Mouse (Mus musculus): ENCODE measurements around the gene Fgf18. TPM values are rescaled to one million over a fixed set of nuclear protein-coding genes. Genes with fewer than 3 reads are reported as not detected.
A peak's percentile ranks its signal among the peaks of the same experiment; 100 is the strongest.

Fgf18 gene
- polyA plus RNA-seq, 1 experiment from 2014 or later = 1.8 TPM

- no peak overlapping the region for H3K9ac ChIP-seq (ENCODE audit: low read length)
- H3K27ac ChIP-seq (ENCODE audit: low read length) = no peak overlapping the region
- H3K36me3 ChIP-seq (ENCODE audit: control insufficient read depth, insufficient read depth, low read length) = peaks cover 19% of the 10 kb centered on the region
- no peak overlapping the region for H3K4me2 ChIP-seq (ENCODE audit: low read depth, low read length)
- H3K4me3 ChIP-seq (replicated peaks; ENCODE audit: low read length) = no peak overlapping the region
- WGBS = 86% methylated on average over 3 of the region's 3 CpGs
- no peaks in the 10 kb centered on the region for H3K9me3 ChIP-seq (replicated peaks; ENCODE audit: control insufficient read depth, low read length)
- H3K4me1 ChIP-seq (ENCODE audit: control insufficient read depth, insufficient read depth, low read length) = peaks cover 1% of the 10 kb centered on the region; the same call in 1 of the 2 replicates
- ATAC-seq (ENCODE audit: insufficient read depth, low FRiP score) = no peak
- no peaks in the 10 kb centered on the region for H3K27me3 ChIP-seq (ENCODE audit: control insufficient read depth, insufficient read depth, low read length)
These were observed 7.3 kb upstream of the Fgf18 start for GRCm38 (mm10) chr11:33154459-33154858.

- no peaks in the 10 kb centered on the region for H3K27me3 ChIP-seq (ENCODE audit: control insufficient read depth, insufficient read depth, low read length)
- WGBS = 96% methylated on average over 1 of the region's 1 CpGs
- H3K4me2 ChIP-seq (ENCODE audit: low read depth, low read length) = no peak overlapping the region
- no peak overlapping the region for H3K9ac ChIP-seq (ENCODE audit: low read length)
- H3K4me3 ChIP-seq (replicated peaks; ENCODE audit: low read length) = no peak overlapping the region
- no peak overlapping the region for H3K27ac ChIP-seq (ENCODE audit: low read length)
- H3K9me3 ChIP-seq (replicated peaks; ENCODE audit: control insufficient read depth, low read length) = no peaks in the 10 kb centered on the region
- H3K4me1 ChIP-seq (ENCODE audit: control insufficient read depth, insufficient read depth, low read length) = peaks cover 5% of the 10 kb centered on the region; the same call in 1 of the 2 replicates
- peaks cover 16% of the 10 kb centered on the region for H3K36me3 ChIP-seq (ENCODE audit: control insufficient read depth, insufficient read depth, low read length)
- ATAC-seq (ENCODE audit: insufficient read depth, low FRiP score) = no peak
These were observed 5.8 kb upstream of the Fgf18 start for GRCm38 (mm10) chr11:33152997-33153396.

DNA sequence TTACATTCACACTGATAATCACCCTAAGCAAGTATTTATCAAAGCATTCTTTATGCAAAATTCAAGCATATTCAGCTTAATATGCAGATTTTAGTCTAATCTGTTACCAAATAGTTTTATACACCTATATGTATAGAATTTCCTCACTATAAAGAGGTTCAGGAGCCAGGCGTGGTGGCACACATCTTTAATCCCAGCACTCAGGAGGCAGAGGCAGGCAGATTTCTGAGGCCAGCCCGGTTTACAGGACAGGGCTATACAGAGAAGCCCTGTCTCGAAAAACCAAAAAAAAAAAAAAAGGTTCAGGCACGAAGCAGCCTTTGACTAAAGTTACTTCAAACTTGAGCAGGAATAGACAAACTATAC lies 4.6 kb upstream of the Fgf18 start:
- Histone ChIP-seq H3K4me3 (replicated peaks; ENCODE audit: low read length) (no peak overlapping the region), H3K4me2 (ENCODE audit: low read depth, low read length) (no peak overlapping the region), H3K4me1 (ENCODE audit: control insufficient read depth, insufficient read depth, low read length) (peaks cover 10% of the 10 kb centered on the region; the same call in 1 of the 2 replicates), H3K9me3 (replicated peaks; ENCODE audit: control insufficient read depth, low read length) (no peaks in the 10 kb centered on the region), H3K27ac (ENCODE audit: low read length) (no peak overlapping the region), H3K27me3 (ENCODE audit: control insufficient read depth, insufficient read depth, low read length) (peaks cover 4% of the 10 kb centered on the region; the same call in 1 of the 2 replicates), H3K36me3 (ENCODE audit: control insufficient read depth, insufficient read depth, low read length) (peaks cover 13% of the 10 kb centered on the region), H3K9ac (ENCODE audit: low read length) (no peak overlapping the region)
- 76% methylated on average over 4 of the region's 4 CpGs for WGBS
- ATAC-seq (ENCODE audit: insufficient read depth, low FRiP score) = no peak

DNA sequence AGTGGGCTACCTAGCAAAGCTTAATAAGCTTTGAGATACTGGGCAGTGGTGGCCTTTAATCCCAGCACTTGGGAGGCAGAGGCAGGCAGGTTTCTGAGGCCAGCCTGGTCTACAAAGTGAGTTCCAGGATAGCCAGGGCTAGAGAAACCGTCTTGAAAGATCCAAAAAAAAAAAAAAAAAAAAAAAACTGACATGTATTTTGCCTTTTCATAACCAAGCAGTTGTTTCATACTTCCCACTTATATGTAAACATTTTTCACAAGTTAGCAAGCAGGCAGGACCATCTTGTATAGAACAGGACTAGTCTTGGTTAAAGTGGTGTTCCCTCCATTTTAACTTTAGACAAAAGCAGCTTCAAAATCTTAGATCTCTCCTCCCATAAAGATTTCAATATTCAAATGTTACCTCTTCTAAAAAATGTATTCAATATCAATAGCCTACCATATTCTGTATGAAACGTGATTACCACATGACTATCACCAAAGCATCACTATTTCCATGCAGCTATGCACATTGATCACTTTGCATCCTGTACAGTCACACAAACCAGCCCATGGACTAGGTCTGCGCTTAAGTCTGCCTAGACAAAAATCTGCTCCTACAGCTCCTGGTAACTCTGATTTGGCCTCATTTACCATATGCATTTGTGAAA lies 4.1 kb upstream of the Fgf18 start:
- Histone ChIP-seq H3K27ac (ENCODE audit: low read length) (no peak overlapping the region), H3K4me3 (replicated peaks; ENCODE audit: low read length) (no peak overlapping the region), H3K4me1 (ENCODE audit: control insufficient read depth, insufficient read depth, low read length) (peaks cover 13% of the 10 kb centered on the region; the same call in 1 of the 2 replicates), H3K27me3 (ENCODE audit: control insufficient read depth, insufficient read depth, low read length) (peaks cover 8% of the 10 kb centered on the region; the same call in 1 of the 2 replicates), H3K9ac (ENCODE audit: low read length) (no peak overlapping the region), H3K36me3 (ENCODE audit: control insufficient read depth, insufficient read depth, low read length) (peaks cover 8% of the 10 kb centered on the region), H3K9me3 (replicated peaks; ENCODE audit: control insufficient read depth, low read length) (no peaks in the 10 kb centered on the region), H3K4me2 (ENCODE audit: low read depth, low read length) (no peak overlapping the region)
- ATAC-seq (ENCODE audit: insufficient read depth, low FRiP score) = no peak
- 63% methylated on average over 3 of the region's 3 CpGs for WGBS

DNA sequence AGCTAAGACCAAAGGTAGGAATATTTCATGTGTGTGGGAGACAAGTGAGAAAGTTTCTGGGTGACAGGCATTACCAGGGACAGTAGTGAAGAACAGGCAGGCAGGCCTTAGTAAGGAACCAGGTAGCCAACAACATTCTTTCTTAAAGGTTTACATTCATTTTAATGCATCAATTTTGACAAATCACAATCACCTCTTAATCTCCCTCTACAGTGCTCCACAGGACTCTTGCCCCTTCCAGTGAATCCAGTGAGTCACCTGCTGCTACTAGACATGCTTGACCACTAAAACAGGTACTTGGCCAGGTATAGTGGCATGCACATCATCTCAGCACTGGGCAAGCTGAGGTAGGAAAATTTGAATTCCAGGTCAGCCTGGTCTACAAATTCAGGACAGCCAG lies 3.2 kb upstream of the Fgf18 start:
- H3K9me3 ChIP-seq (replicated peaks; ENCODE audit: control insufficient read depth, low read length) = no peaks in the 10 kb centered on the region
- H3K27ac ChIP-seq (ENCODE audit: low read length) = no peak overlapping the region
- H3K27me3 ChIP-seq (ENCODE audit: control insufficient read depth, insufficient read depth, low read length) = peaks cover 9% of the 10 kb centered on the region; the same call in 1 of the 2 replicates
- no peak overlapping the region for H3K4me3 ChIP-seq (replicated peaks; ENCODE audit: low read length)
- H3K36me3 ChIP-seq (ENCODE audit: control insufficient read depth, insufficient read depth, low read length) = peaks cover 5% of the 10 kb centered on the region
- no peak for ATAC-seq (ENCODE audit: insufficient read depth, low FRiP score)
- H3K9ac ChIP-seq (ENCODE audit: low read length) = no peak overlapping the region
- peaks cover 19% of the 10 kb centered on the region; the same call in 1 of the 2 replicates for H3K4me1 ChIP-seq (ENCODE audit: control insufficient read depth, insufficient read depth, low read length)
- no peak overlapping the region for H3K4me2 ChIP-seq (ENCODE audit: low read depth, low read length)

DNA sequence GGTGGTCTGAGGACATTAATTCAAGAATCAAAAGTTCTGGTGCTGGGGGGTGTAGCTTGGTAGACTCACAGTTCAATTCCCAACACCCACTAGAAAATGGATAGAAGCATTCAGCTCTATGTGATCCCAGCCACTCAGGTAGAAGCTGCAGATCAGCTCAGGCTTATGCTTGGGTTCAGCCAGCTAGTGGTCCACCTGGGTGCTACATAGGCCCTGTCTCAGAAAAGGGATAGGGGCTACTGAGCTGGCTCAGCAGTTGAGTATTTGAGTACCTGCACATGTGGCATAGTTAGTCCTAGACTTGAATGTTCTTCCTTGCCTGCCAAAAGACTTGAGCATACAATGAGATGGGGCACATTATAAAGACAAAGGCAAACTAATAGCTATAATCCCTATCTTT lies 2.3 kb upstream of the Fgf18 start:
- Histone ChIP-seq H3K36me3 (ENCODE audit: control insufficient read depth, insufficient read depth, low read length) (peaks cover 5% of the 10 kb centered on the region), H3K27ac (ENCODE audit: low read length) (no peak overlapping the region), H3K9me3 (replicated peaks; ENCODE audit: control insufficient read depth, low read length) (no peaks in the 10 kb centered on the region), H3K27me3 (ENCODE audit: control insufficient read depth, insufficient read depth, low read length) (peaks cover 18% of the 10 kb centered on the region; the same call in 1 of the 2 replicates), H3K4me1 (ENCODE audit: control insufficient read depth, insufficient read depth, low read length) (peaks cover 20% of the 10 kb centered on the region; the same call in 1 of the 2 replicates), H3K4me2 (ENCODE audit: low read depth, low read length) (no peak overlapping the region), H3K4me3 (replicated peaks; ENCODE audit: low read length) (no peak overlapping the region), H3K9ac (ENCODE audit: low read length) (no peak overlapping the region)
- no peak for ATAC-seq (ENCODE audit: insufficient read depth, low FRiP score)

GRCm38 (mm10) chr11:33149088-33149436 lies 1.9 kb upstream of the Fgf18 start:
- H3K27me3 ChIP-seq (ENCODE audit: control insufficient read depth, insufficient read depth, low read length) = peaks cover 21% of the 10 kb centered on the region; the same call in 1 of the 2 replicates
- WGBS = 23% methylated on average over 3 of the region's 3 CpGs
- H3K4me1 ChIP-seq (ENCODE audit: control insufficient read depth, insufficient read depth, low read length) = peaks cover 20% of the 10 kb centered on the region; the same call in 1 of the 2 replicates
- H3K36me3 ChIP-seq (ENCODE audit: control insufficient read depth, insufficient read depth, low read length) = peaks cover 5% of the 10 kb centered on the region
- H3K9ac ChIP-seq (ENCODE audit: low read length) = no peak overlapping the region
- no peak for ATAC-seq (ENCODE audit: insufficient read depth, low FRiP score)
- no peak overlapping the region for H3K27ac ChIP-seq (ENCODE audit: low read length)
- H3K4me2 ChIP-seq (ENCODE audit: low read depth, low read length) = no peak overlapping the region
- no peaks in the 10 kb centered on the region for H3K9me3 ChIP-seq (replicated peaks; ENCODE audit: control insufficient read depth, low read length)
- H3K4me3 ChIP-seq (replicated peaks; ENCODE audit: low read length) = no peak overlapping the region

DNA sequence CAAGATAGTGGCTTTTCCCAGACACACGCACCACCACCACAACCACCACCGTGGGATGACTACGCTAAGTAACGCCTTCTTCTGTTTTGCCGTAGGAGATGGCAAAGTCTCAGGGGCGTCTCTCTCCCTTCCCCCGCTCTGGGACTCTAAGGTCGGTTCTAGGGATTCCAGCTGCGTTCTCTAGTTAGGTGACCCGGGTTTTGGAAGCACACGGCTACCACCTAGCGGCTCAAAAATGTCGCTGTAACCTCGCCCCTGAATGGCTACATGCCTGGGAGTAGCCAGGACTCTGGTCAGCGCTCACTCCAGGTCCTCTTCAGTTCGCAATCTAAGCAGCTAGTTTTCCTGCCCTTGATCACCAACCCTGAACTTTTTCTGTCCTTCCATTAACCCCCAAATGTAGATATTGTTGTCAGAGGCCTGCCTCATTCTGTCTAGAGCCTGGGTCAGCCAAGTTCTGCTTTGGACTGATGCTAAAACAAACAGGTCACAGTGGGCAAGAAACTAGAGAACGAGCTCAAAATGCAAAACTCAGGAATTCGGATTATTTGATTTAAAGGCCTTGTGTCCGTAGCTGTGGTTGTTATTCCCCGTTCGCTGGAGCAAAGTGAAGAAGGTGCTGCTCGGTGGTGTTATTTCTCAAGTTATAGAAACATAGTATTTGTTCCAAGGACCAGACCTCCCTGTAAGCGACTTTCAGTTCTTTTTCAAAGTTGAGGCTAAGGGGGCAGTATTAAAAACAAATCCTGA lies 1.3 kb upstream of the Fgf18 start:
- ATAC-seq (ENCODE audit: insufficient read depth, low FRiP score) = peak; percentile 76
- Histone ChIP-seq H3K4me3 (replicated peaks; ENCODE audit: low read length) (peak overlapping the region; percentile 58), H3K9me3 (replicated peaks; ENCODE audit: control insufficient read depth, low read length) (no peaks in the 10 kb centered on the region), H3K4me1 (ENCODE audit: control insufficient read depth, insufficient read depth, low read length) (peaks cover 20% of the 10 kb centered on the region; the same call in 1 of the 2 replicates), H3K36me3 (ENCODE audit: control insufficient read depth, insufficient read depth, low read length) (peaks cover 4% of the 10 kb centered on the region), H3K9ac (ENCODE audit: low read length) (0 out of 2 replicates have a peak overlapping the region, but pooled peaks have one; percentile 42), H3K4me2 (ENCODE audit: low read depth, low read length) (peak overlapping the region; percentile 97), H3K27ac (ENCODE audit: low read length) (peak overlapping the region; percentile 55; the same call in 1 of the 2 replicates), H3K27me3 (ENCODE audit: control insufficient read depth, insufficient read depth, low read length) (peaks cover 23% of the 10 kb centered on the region; the same call in 1 of the 2 replicates)
- WGBS = 4% methylated on average over 23 of the region's 23 CpGs
